Mouse (Mus musculus) G1E (cell line): Measurements from ENCODE around the gene Fam136a.

Experiments
- CTCF ChIP-seq: IDR thresholded peaks from 2 replicates; pipeline ENCODE4 v1.5.1; 2012; ENCODE audit warnings: low read depth, low read length, inconsistent platforms, mixed read lengths
- GATA1 ChIP-seq: IDR thresholded peaks from 2 replicates; pipeline ENCODE4 v1.6.1; 2012; ENCODE audit warnings: borderline replicate concordance, low read length, inconsistent platforms, mixed read lengths
- TAL1 ChIP-seq: conservative IDR thresholded peaks from 2 replicates; pipeline ENCODE4 v1.6.1; 2012; ENCODE audit warnings: low read depth, low read length, inconsistent platforms, mixed read lengths

DNA sequence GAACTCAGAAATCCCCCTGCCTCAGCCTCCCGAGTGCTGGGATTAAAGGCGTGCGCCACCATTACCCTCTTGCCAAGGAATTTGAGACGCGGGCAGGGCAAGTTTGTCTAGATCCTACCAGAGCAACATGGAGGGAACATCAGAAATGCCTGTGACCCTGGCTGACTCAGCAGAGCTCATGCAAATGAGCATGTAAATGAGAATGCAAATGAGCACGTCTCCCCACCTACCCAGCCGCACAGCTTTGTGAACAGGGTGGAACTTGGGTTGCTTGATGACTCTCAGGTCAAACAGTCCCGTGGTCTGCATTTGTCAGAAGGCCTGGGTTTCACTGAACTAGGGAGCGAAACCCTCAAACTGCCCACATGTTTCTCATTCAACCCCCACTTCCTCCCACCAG, 42.5 kb upstream of the Fam136a start:
- TF ChIP-seq CTCF (no peak), GATA1 (no peak), TAL1 (no peak)
